Mouse (Mus musculus) limb, embryonic 11.5 days (tissue): ENCODE measurements around the gene Eif4ebp2. TPM values are rescaled to one million over a fixed set of nuclear protein-coding genes. Genes with fewer than 3 reads are reported as not detected.

ENCODE experiments used
- ATAC-seq: fragments of 200-750 bp; cut with Nextera tagmentation; 2 replicates; pipeline ENCODE4 v1.8.0; 2017; ENCODE audit warnings: low read depth; ENCODE audit not compliant: insufficient number of reproducible peaks, low FRiP score, low TSS enrichment
- DNase-seq: peaks from one replicate; pipeline ENCODE4 v3.0.0-alpha.2; 2015; ENCODE audit warnings: low spot score
- H3K27ac ChIP-seq: fragments of 300-500 bp; sonication (generic); replicated peaks from 2 replicates; pipeline ENCODE4 v1.5.1; 2014; ENCODE audit warnings: low read depth, mild to moderate bottlenecking, low read length
- H3K27me3 ChIP-seq: fragments of 300-500 bp; sonication (generic); 2 replicates; pipeline ENCODE4 v1.6.1; 2014; ENCODE audit warnings: mild to moderate bottlenecking, low read length, mixed read lengths; ENCODE audit not compliant: control insufficient read depth, insufficient read depth
- H3K36me3 ChIP-seq: fragments of 300-500 bp; sonication (generic); 2 replicates; pipeline ENCODE4 v1.6.1; 2014; ENCODE audit warnings: mild to moderate bottlenecking, low read length, moderate library complexity, mixed read lengths; ENCODE audit not compliant: control insufficient read depth, insufficient read depth
- H3K4me1 ChIP-seq: fragments of 300-500 bp; sonication (generic); 2 replicates; pipeline ENCODE4 v1.6.1; 2014; ENCODE audit warnings: low read length, mixed read lengths; ENCODE audit not compliant: control insufficient read depth, insufficient read depth
- H3K4me2 ChIP-seq: fragments of 300-500 bp; sonication (generic); 2 replicates; pipeline ENCODE4 v1.6.1; 2014; ENCODE audit warnings: low read depth, mild to moderate bottlenecking, moderate library complexity; ENCODE audit not compliant: severe bottlenecking
- H3K4me3 ChIP-seq: fragments of 300-500 bp; sonication (generic); 2 replicates; pipeline ENCODE4 v1.5.1; 2014; ENCODE audit warnings: low read depth, low read length
- H3K9ac ChIP-seq: fragments of 300-500 bp; sonication (generic); 2 replicates; pipeline ENCODE4 v1.6.1; 2014; ENCODE audit warnings: mild to moderate bottlenecking, low read length
- H3K9me3 ChIP-seq: fragments of 300-500 bp; sonication (generic); 2 replicates; pipeline ENCODE4 v1.6.1; 2016; ENCODE audit warnings: low read length; ENCODE audit not compliant: control insufficient read depth
- WGBS: fragments of 180-500 bp; shearing (Covaris S2); extraction: QIAGEN DNeasy Blood & Tissue Kit; methylation state at CpG from one replicate; pipeline ENCODE4 v1.1.7; 2014; 5-methylcytosine and 5-hydroxymethylcytosine counted together
- polyA plus RNA-seq: library from polyadenylated mRNA; unstranded; fragments of >200 nt; fragmentation: Nextera tagmentation; extraction: Ambion mirVana; gene quantifications from 2 replicates; pipeline ENCODE4 v1.2.1, GENCODE M21; 2014

Eif4ebp2 gene
- polyA plus RNA-seq, 1 experiment from 2014 or later = 28.5 TPM

- 0 out of 2 replicates have a peak overlapping the region, but pooled peaks have one; percentile 18 for H3K27ac ChIP-seq
- H3K4me3 ChIP-seq = peak overlapping the region; percentile 99
- no peaks in the 10 kb centered on the region for H3K9me3 ChIP-seq
- no peak for DNase-seq
- no peaks in the 10 kb centered on the region; the same call in 1 of the 2 replicates for H3K36me3 ChIP-seq
- no peak for ATAC-seq
- WGBS = 6% methylated on average over 8 of the region's 8 CpGs
- H3K4me2 ChIP-seq = peak overlapping the region; percentile 91
- peak overlapping the region; percentile 96 for H3K9ac ChIP-seq
- 0 out of 2 replicates have a peak, but pooled peaks cover 6% of the 10 kb centered on the region for H3K4me1 ChIP-seq
- no peaks in the 10 kb centered on the region for H3K27me3 ChIP-seq
Measured at GRCm38 (mm10) chr10:61451463-61451930, 964 bp downstream of the Eif4ebp2 start.

DNA sequence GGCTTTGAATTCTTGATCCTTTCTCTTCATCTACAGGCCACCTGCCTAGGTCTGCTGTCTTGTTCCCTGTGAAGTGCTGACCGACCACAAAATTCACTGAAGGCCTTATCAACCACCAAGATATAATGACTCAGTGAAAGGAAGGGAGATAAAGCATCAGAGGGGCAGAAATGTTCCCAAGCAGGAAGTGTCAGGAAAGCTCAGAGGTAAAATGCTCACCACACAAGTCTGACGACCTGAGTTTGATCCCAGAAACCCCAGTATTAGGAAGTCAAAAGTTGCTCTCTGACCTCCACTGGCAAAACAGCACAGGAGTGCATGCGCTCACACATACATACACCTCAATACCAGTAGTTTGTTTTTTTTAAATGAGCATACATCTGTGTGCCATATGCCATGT, 3.6 kb downstream of the Eif4ebp2 start:
- ATAC-seq (no peak), DNase-seq (no peak)
- Histone ChIP-seq H3K9ac (no peak overlapping the region), H3K36me3 (no peaks in the 10 kb centered on the region; the same call in 1 of the 2 replicates), H3K4me2 (no peak overlapping the region), H3K4me1 (peaks cover 19% of the 10 kb centered on the region), H3K4me3 (no peak overlapping the region), H3K27ac (no peak overlapping the region), H3K27me3 (no peaks in the 10 kb centered on the region), H3K9me3 (no peaks in the 10 kb centered on the region)
- WGBS = 86% methylated on average over 3 of the region's 3 CpGs

GRCm38 (mm10) chr10:61447581-61448353, 4.7 kb downstream of the Eif4ebp2 start:
- H3K9ac ChIP-seq = no peak overlapping the region
- H3K4me1 ChIP-seq = peaks cover 28% of the 10 kb centered on the region
- H3K9me3 ChIP-seq = no peaks in the 10 kb centered on the region
- no peak overlapping the region for H3K27ac ChIP-seq
- DNase-seq (no peak), ATAC-seq (no peak)
- H3K27me3 ChIP-seq = no peaks in the 10 kb centered on the region
- no peaks in the 10 kb centered on the region; the same call in 1 of the 2 replicates for H3K36me3 ChIP-seq
- H3K4me3 ChIP-seq = no peak overlapping the region
- WGBS = 88% methylated on average over 10 of the region's 10 CpGs
- H3K4me2 ChIP-seq = no peak overlapping the region

DNA sequence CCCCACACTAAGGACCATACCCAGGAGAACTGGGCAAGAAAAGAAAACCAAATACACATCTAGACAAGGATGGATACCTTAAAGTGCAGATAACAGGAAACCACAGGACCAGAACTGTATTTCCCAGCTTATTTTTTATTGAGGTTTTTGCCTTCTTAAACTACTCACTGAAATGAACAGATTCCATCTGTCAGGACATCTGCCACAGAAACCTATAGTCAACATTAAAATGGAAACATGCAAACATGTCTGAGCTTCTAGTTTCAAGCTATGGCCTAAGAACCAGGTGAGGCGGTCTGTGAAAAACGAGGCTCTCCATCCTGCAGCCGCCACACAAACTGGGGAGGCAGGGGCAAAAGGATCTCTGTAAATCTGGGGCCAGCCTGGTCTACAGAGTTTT, 7.4 kb downstream of the Eif4ebp2 start:
- peaks cover 26% of the 10 kb centered on the region for H3K4me1 ChIP-seq
- no peak overlapping the region for H3K4me2 ChIP-seq
- ATAC-seq (no peak), DNase-seq (no peak)
- no peak overlapping the region for H3K9ac ChIP-seq
- 80% methylated on average over 3 of the region's 3 CpGs for WGBS
- H3K27me3 ChIP-seq = no peaks in the 10 kb centered on the region
- no peaks in the 10 kb centered on the region; the same call in 1 of the 2 replicates for H3K36me3 ChIP-seq
- H3K4me3 ChIP-seq = no peak overlapping the region
- H3K27ac ChIP-seq = no peak overlapping the region
- H3K9me3 ChIP-seq = no peaks in the 10 kb centered on the region

DNA sequence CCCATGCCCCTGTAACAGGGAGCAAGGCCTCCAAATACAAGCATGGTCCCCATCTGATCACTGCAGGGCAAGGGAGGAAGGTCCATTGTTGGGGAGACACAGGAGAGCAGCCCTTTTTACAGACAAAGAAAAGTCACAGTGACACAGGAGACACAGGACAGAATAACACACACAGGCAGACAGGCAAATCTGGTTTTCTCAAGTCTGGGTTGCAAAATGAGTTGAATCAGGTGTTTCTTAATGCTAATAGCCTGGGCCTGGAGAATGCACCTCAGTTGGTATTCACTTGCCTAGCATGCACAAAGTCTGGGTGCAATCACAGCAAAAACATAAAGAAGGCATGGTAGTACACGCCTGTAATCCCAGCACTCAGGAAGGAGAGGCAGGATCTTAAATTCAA, 8.6 kb downstream of the Eif4ebp2 start:
- Histone ChIP-seq H3K4me2 (no peak overlapping the region), H3K27ac (0 out of 2 replicates have a peak overlapping the region, but pooled peaks have one; percentile 16)
- WGBS = 61% methylated on average over 1 of the region's 1 CpGs

DNA sequence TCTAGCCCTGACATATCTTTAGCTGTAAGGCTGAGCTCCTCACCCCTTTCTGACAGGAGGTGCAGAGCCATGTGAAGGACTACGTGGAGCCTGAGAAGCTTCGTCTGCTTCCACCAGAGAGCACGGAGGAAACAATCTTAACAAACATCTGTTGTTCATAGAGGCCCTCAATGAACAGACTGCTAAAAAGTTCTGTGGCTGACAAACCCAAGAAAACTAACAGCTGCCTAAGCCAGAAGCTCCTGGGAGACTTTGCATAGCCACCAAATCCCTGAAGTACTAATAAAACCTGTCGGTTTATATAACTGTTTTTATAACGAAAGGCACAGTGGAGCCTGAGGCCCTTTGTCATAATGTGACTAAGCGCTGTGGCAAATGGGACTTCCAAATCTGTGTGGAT, 9.0 kb downstream of the Eif4ebp2 start:
- Histone ChIP-seq H3K4me1 (peaks cover 26% of the 10 kb centered on the region), H3K36me3 (no peaks in the 10 kb centered on the region; the same call in 1 of the 2 replicates), H3K4me3 (no peak overlapping the region), H3K27me3 (no peaks in the 10 kb centered on the region), H3K9me3 (no peaks in the 10 kb centered on the region), H3K9ac (peak overlapping the region; percentile 18; the same call in 1 of the 2 replicates), H3K27ac (0 out of 2 replicates have a peak overlapping the region, but pooled peaks have one; percentile 16), H3K4me2 (no peak overlapping the region)
- 21% methylated on average over 6 of the region's 6 CpGs for WGBS
- ATAC-seq (peak; percentile 47; the same call in 1 of the 2 replicates), DNase-seq (no peak)

More for the DNA sequence above, 8.6 kb downstream of the Eif4ebp2 start:
- Histone ChIP-seq H3K4me3 (no peak overlapping the region), H3K9ac (peak overlapping the region; percentile 18; the same call in 1 of the 2 replicates), H3K4me1 (peaks cover 26% of the 10 kb centered on the region), H3K27me3 (no peaks in the 10 kb centered on the region), H3K9me3 (no peaks in the 10 kb centered on the region), H3K36me3 (no peaks in the 10 kb centered on the region; the same call in 1 of the 2 replicates)
- ATAC-seq = no peak
- DNase-seq = no peak

- no peak overlapping the region for H3K27ac ChIP-seq
- H3K9ac ChIP-seq = no peak overlapping the region
- WGBS = 82% methylated on average over 7 of the region's 7 CpGs
- ATAC-seq (no peak), DNase-seq (no peak)
- no peaks in the 10 kb centered on the region for H3K27me3 ChIP-seq
- H3K4me1 ChIP-seq = peaks cover 23% of the 10 kb centered on the region
- no peaks in the 10 kb centered on the region for H3K9me3 ChIP-seq
- H3K4me2 ChIP-seq = no peak overlapping the region
- no peaks in the 10 kb centered on the region; the same call in 1 of the 2 replicates for H3K36me3 ChIP-seq
- no peak overlapping the region for H3K4me3 ChIP-seq
Measured at GRCm38 (mm10) chr10:61440202-61440800, 12.2 kb downstream of the Eif4ebp2 start.

DNA sequence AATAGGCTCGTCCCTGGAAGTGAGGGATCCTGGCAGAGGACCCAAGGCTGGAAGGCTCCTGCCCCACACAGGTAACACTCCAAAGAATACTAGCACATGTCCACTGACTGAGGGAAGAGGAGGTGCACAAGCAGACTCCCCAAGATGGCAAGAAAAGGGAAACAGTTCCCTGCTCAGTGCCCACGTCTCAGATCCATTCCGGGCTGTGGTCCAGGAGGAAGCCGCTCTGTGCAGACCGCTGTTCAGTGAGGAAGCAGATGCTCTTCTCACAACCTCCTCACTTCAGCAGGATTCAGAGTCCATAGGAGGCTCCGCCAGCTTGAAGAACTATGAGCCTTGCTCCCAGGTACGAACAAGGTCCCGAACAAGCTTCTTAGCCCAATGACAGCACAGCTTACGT, 21.1 kb downstream of the Eif4ebp2 start:
- WGBS = 92% methylated on average over 9 of the region's 9 CpGs
- Histone ChIP-seq H3K27ac (no peak overlapping the region), H3K36me3 (peaks cover 19% of the 10 kb centered on the region), H3K4me2 (no peak overlapping the region), H3K4me1 (no peaks in the 10 kb centered on the region), H3K27me3 (no peaks in the 10 kb centered on the region), H3K9me3 (no peaks in the 10 kb centered on the region), H3K9ac (no peak overlapping the region), H3K4me3 (no peak overlapping the region)
- ATAC-seq (no peak), DNase-seq (no peak)
